In genomic region chr13:24552039-24552438, GRCm38 (mm10) we compare ENCODE assay signal across 12 mouse cellular contexts. TPM values are rescaled to one million over a fixed set of nuclear protein-coding genes. Genes with fewer than 3 reads are reported as not detected.
A peak's percentile ranks its signal among the peaks of the same experiment; 100 is the strongest.
DNase-seq lines count a peak whose midpoint lies in the region; ATAC-seq and TF ChIP-seq lines count a peak whose summit lies in the region.
"Had no signal": no experiment of that assay in that cellular context is flagged by ENCODE, and none has a peak within 500 bp of the region (broad histone marks: within the 10 kb centered on the region; RNA-seq: fewer than 3 reads in every experiment).

No protein-coding gene starts in this region.

- no peak overlapping the region for H3K27ac ChIP-seq in embryonic facial prominence, embryonic 14.5 days (replicated peaks; ENCODE audit: low read depth, low read length)
- no peak overlapping the region for H3K27ac ChIP-seq in embryonic facial prominence, embryonic 10.5 days (replicated peaks)
- H3K27ac ChIP-seq in neural tube, embryonic 13.5 days (replicated peaks) = peak overlapping the region; percentile 35
- H3K27ac ChIP-seq in liver, embryonic 12.5 days = peak overlapping the region; percentile 90
- H3K27ac ChIP-seq in midbrain, postnatal 0 days (ENCODE audit: low read depth, low read length) = peak overlapping the region; percentile 4
- H3K27ac ChIP-seq: macrophage had no signal

- H3K36me3 ChIP-seq in embryonic facial prominence, embryonic 14.5 days (ENCODE audit: control insufficient read depth, insufficient read depth, low read length) = no peaks in the 10 kb centered on the region
- no peaks in the 10 kb centered on the region for H3K36me3 ChIP-seq in embryonic facial prominence, embryonic 10.5 days (replicated peaks)
- H3K36me3 ChIP-seq in neural tube, embryonic 13.5 days = no peaks in the 10 kb centered on the region
- no peaks in the 10 kb centered on the region for H3K36me3 ChIP-seq in liver, embryonic 12.5 days
- no peaks in the 10 kb centered on the region for H3K36me3 ChIP-seq in midbrain, postnatal 0 days (ENCODE audit: insufficient read depth, low read length)

- no peak overlapping the region for H3K4me3 ChIP-seq in embryonic facial prominence, embryonic 14.5 days (ENCODE audit: low read depth, low read length)
- no peak overlapping the region for H3K4me3 ChIP-seq in embryonic facial prominence, embryonic 10.5 days
- H3K4me3 ChIP-seq in neural tube, embryonic 13.5 days = no peak overlapping the region
- peak overlapping the region; percentile 35; the same call in 1 of the 2 replicates for H3K4me3 ChIP-seq in liver, embryonic 12.5 days
- H3K4me3 ChIP-seq in midbrain, postnatal 0 days (ENCODE audit: low read depth, low read length) = no peak overlapping the region

- no peaks in the 10 kb centered on the region for H3K9me3 ChIP-seq in embryonic facial prominence, embryonic 14.5 days (ENCODE audit: control insufficient read depth, low read length)
- no peaks in the 10 kb centered on the region for H3K9me3 ChIP-seq in embryonic facial prominence, embryonic 10.5 days
- no peaks in the 10 kb centered on the region for H3K9me3 ChIP-seq in neural tube, embryonic 13.5 days
- no peaks in the 10 kb centered on the region for H3K9me3 ChIP-seq in liver, embryonic 12.5 days (replicated peaks)
- no peaks in the 10 kb centered on the region for H3K9me3 ChIP-seq in midbrain, postnatal 0 days (ENCODE audit: low read length)

- TF ChIP-seq CTCF in midbrain, postnatal 0 days (IDR thresholded peaks at IDR 0.05) = no peak

- no peaks in the 10 kb centered on the region for H3K27me3 ChIP-seq in embryonic facial prominence, embryonic 14.5 days (replicated peaks; ENCODE audit: control insufficient read depth, insufficient read depth, low read length)
- H3K27me3 ChIP-seq in embryonic facial prominence, embryonic 10.5 days (replicated peaks; ENCODE audit: low read depth, poor library complexity, severe bottlenecking) = no peaks in the 10 kb centered on the region
- H3K27me3 ChIP-seq in neural tube, embryonic 13.5 days = no peaks in the 10 kb centered on the region
- H3K27me3 ChIP-seq in liver, embryonic 12.5 days (replicated peaks) = no peaks in the 10 kb centered on the region
- H3K27me3 ChIP-seq in midbrain, postnatal 0 days (ENCODE audit: insufficient read depth, low read length) = no peaks in the 10 kb centered on the region
- H3K27me3 ChIP-seq: Patski had no signal

- no peak for ATAC-seq in embryonic facial prominence, embryonic 14.5 days (ENCODE audit: low read depth)
- ATAC-seq in neural tube, embryonic 13.5 days (ENCODE audit: low read depth) = no peak
- ATAC-seq in liver, embryonic 12.5 days = peak; percentile 38; the same call in 1 of the 2 replicates
- peak; percentile 27; the same call in 1 of the 2 replicates for ATAC-seq in midbrain, postnatal 0 days (ENCODE audit: low FRiP score)
- ATAC-seq: Patski had no signal

- no peak overlapping the region for H3K9ac ChIP-seq in embryonic facial prominence, embryonic 14.5 days (ENCODE audit: low read depth, low read length)
- no peak overlapping the region for H3K9ac ChIP-seq in neural tube, embryonic 13.5 days
- H3K9ac ChIP-seq in liver, embryonic 12.5 days = peak overlapping the region; percentile 47
- no peak overlapping the region for H3K9ac ChIP-seq in midbrain, postnatal 0 days (replicated peaks; ENCODE audit: low read length, poor library complexity, severe bottlenecking)

- 40% methylated on average over 4 of the region's 4 CpGs for WGBS in embryonic facial prominence, embryonic 14.5 days
- WGBS in embryonic facial prominence, embryonic 10.5 days = 69% methylated on average over 4 of the region's 4 CpGs
- 74% methylated on average over 4 of the region's 4 CpGs for WGBS in neural tube, embryonic 13.5 days
- 70% methylated on average over 4 of the region's 4 CpGs for WGBS in liver, embryonic 12.5 days (ENCODE audit: insufficient replicate concordance)
- WGBS in midbrain, postnatal 0 days = 52% methylated on average over 4 of the region's 4 CpGs

- no peaks in the 10 kb centered on the region for H3K4me1 ChIP-seq in embryonic facial prominence, embryonic 14.5 days (ENCODE audit: control insufficient read depth, insufficient read depth, low read length)
- peaks cover 25% of the 10 kb centered on the region for H3K4me1 ChIP-seq in embryonic facial prominence, embryonic 10.5 days
- H3K4me1 ChIP-seq in neural tube, embryonic 13.5 days (replicated peaks) = peaks cover 26% of the 10 kb centered on the region
- peaks cover 62% of the 10 kb centered on the region for H3K4me1 ChIP-seq in liver, embryonic 12.5 days
- no peaks in the 10 kb centered on the region for H3K4me1 ChIP-seq in midbrain, postnatal 0 days (ENCODE audit: insufficient read depth, low read length)

- peak; percentile 18 for DNase-seq in embryonic facial prominence, embryonic 14.5 days (ENCODE audit: low spot score)
- no peak for DNase-seq in embryonic facial prominence, embryonic 10.5 days (ENCODE audit: low spot score)
- no peak for DNase-seq in neural tube, embryonic 10.5 days (ENCODE audit: extremely low spot score, low spot score)
- DNase-seq in midbrain, postnatal 0 days (ENCODE audit: low spot score) = no peak
- DNase-seq in kidney, adult 8-10 months = no peak
- DNase-seq in kidney, adult 11 months = no peak
- DNase-seq: adrenal gland, adult 8-10 months; retina, postnatal 1 day had no signal

- H3K4me2 ChIP-seq in embryonic facial prominence, embryonic 14.5 days (ENCODE audit: low read depth, low read length) = no peak overlapping the region
- H3K4me2 ChIP-seq in neural tube, embryonic 13.5 days = no peak overlapping the region
- peak overlapping the region; percentile 71 for H3K4me2 ChIP-seq in liver, embryonic 12.5 days
- H3K4me2 ChIP-seq in midbrain, postnatal 0 days (ENCODE audit: low read depth, low read length, poor library complexity, severe bottlenecking) = peak overlapping the region; percentile 9; the same call in 1 of the 2 replicates

RNA-seq across cellular contexts. Expression of gene Ripor2, which starts 29.9 kb away (rescaled TPM):
- 6.5 and 7.0 TPM in 2 replicates for polyA plus RNA-seq in embryonic facial prominence, embryonic 14.5 days (2014; fragmentation: Nextera tagmentation; extraction: Ambion mirVana)
- polyA plus RNA-seq in embryonic facial prominence, embryonic 10.5 days (2016; fragmentation: Nextera tagmentation; extraction: Ambion mirVana) = 2.3 and 2.6 TPM in 2 replicates
- polyA plus RNA-seq in neural tube, embryonic 13.5 days (2015; fragmentation: Nextera tagmentation; extraction: Ambion mirVana) = 20.7 and 21.7 TPM in 2 replicates
- polyA plus RNA-seq in liver, embryonic 12.5 days (2016; fragmentation: Nextera tagmentation; extraction: Ambion mirVana) = 6.6 and 8.3 TPM in 2 replicates
- 48.8 and 57.4 TPM in 2 replicates for total RNA-seq in midbrain, postnatal 0 days (2014; rRNA removed)
- polyA plus RNA-seq in midbrain, postnatal 0 days (2015; fragmentation: Nextera tagmentation; extraction: Ambion mirVana) = 17.7 and 19.6 TPM in 2 replicates

Comparison
In these comparisons a context has a peak if more than half of its experiments do, and no peak if none do; other contexts are left out.
1. ATAC-seq: peak in liver, embryonic 12.5 days (single experiment) and midbrain, postnatal 0 days (single experiment); none in embryonic facial prominence, embryonic 14.5 days (single experiment) and neural tube, embryonic 13.5 days (single experiment).
2. H3K27ac ChIP-seq: peak in neural tube, embryonic 13.5 days (single experiment), liver, embryonic 12.5 days (single experiment) and midbrain, postnatal 0 days (single experiment); none in embryonic facial prominence, embryonic 14.5 days (single experiment) and embryonic facial prominence, embryonic 10.5 days (single experiment).
3. H3K4me2 ChIP-seq: peak in liver, embryonic 12.5 days (single experiment) and midbrain, postnatal 0 days (single experiment); none in embryonic facial prominence, embryonic 14.5 days (single experiment) and neural tube, embryonic 13.5 days (single experiment).